Mouse (Mus musculus) testis, adult 2 months (tissue): ENCODE measurements around the gene Dync2h1.

Source experiments
- CTCF ChIP-seq: fragments of 200-500 bp; IDR thresholded peaks from 2 replicates; pipeline ENCODE4 v1.5.1; 2012; ENCODE audit warnings: low read depth, mild to moderate bottlenecking, inconsistent platforms, low read length, moderate library complexity; ENCODE audit not compliant: control insufficient read depth, insufficient read depth, insufficient replicate concordance
- POLR2A ChIP-seq: fragments of 200-500 bp; IDR thresholded peaks from 2 replicates; pipeline ENCODE4 v1.6.1; 2012; ENCODE audit warnings: low read depth, mild to moderate bottlenecking, inconsistent platforms, low read length, moderate library complexity; ENCODE audit not compliant: control insufficient read depth

DNA sequence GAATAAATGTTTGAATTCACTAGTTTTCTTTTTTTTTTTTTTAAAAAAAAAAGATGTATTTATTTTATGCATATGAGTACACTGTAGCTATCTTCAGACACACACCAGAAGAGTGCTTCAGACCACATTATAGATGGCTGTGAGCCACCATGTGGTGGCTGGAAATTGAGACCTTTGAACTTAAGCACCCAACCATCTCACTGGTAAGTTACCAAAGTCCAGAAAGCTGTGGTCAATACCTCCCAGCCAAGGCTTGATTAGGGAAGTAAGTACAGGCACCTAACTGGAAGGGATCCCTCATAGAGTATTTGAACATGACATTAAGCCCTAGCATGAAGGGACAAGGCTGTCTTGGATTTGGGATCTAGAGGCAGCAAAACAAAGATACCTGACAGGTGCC, 292.9 kb downstream of the Dync2h1 start:
- no peak for TF ChIP-seq CTCF
- TF ChIP-seq POLR2A = no peak
